Mouse (Mus musculus): ENCODE measurements around the gene Gng7. TPM values are rescaled to one million over a fixed set of nuclear protein-coding genes. Genes with fewer than 3 reads are reported as not detected.

Gene Gng7
- total RNA-seq, 2 experiments from 2014 or later, result 66.6 to 111 TPM

GRCm38 (mm10) chr10:80929299-80930226 is 85.2 kb downstream of the Gng7 start, which contains the start of gene Gadd45b:
Gene Gadd45b, plus strand, starts transcription at chr10:80930073.
- intact Hi-C loops (cut with DNase I), result loop anchor here (2.0 to 5.0 kb wide), 2 partner anchors 31 to 238 kb away; partner anchors contain the start of gene Pias4
- no peak for TF ChIP-seq CTCF (IDR thresholded peaks at IDR 0.05)
- H3K27ac ChIP-seq, result peak within 1 kb of the TSS; percentile 90
- DNase-seq (ENCODE audit: extremely low spot score in 1 of 2, low spot score in 2 of 2), result peak; percentile 97 to 98
- H3K4me3 ChIP-seq, result peak within 1 kb of the TSS; percentile 57

GRCm38 (mm10) chr10:80928586-80929298 is 86.0 kb downstream of the Gng7 start:
- DNase-seq (ENCODE audit: extremely low spot score in 1 of 2, low spot score in 2 of 2), result peak; percentile 92 to 94
- H3K27ac ChIP-seq, result peak overlapping the region; percentile 90
- intact Hi-C loops (cut with DNase I), result loop anchor here (1.0 to 5.0 kb wide), 4 partner anchors 32 to 239 kb away; partner anchors contain the start of gene Pias4
- TF ChIP-seq CTCF (IDR thresholded peaks at IDR 0.05), result peak; percentile 74
- H3K4me3 ChIP-seq, result peak overlapping the region; percentile 49

GRCm38 (mm10) chr10:80925472-80925871 is 89.3 kb downstream of the Gng7 start:
- H3K4me3 ChIP-seq, result no peak overlapping the region
- intact Hi-C loops (cut with DNase I), result loop anchor here (5.0 kb wide), 1 partner anchor 242 kb away; the partner anchor contains the start of gene Pias4
- H3K27ac ChIP-seq, result no peak overlapping the region
- TF ChIP-seq CTCF (IDR thresholded peaks at IDR 0.05), result no peak
- DNase-seq (ENCODE audit: extremely low spot score in 1 of 2, low spot score in 2 of 2), result no peak

- Histone ChIP-seq H3K27ac (no peak overlapping the region), H3K4me3 (peak overlapping the region; percentile 11; the same call in 1 of the 2 replicates)
- intact Hi-C loops (cut with DNase I), result no loop called here
- no peak for TF ChIP-seq CTCF (IDR thresholded peaks at IDR 0.05)
- no peak for DNase-seq (ENCODE audit: extremely low spot score in 1 of 2, low spot score in 2 of 2)
These were observed 92.8 kb downstream of the Gng7 start for GRCm38 (mm10) chr10:80921923-80922322.

GRCm38 (mm10) chr10:80917779-80918434 is 96.8 kb downstream of the Gng7 start, which contains the start of gene Lmnb2:
Gene Lmnb2, minus strand, starts transcription at chr10:80918245.
- DNase-seq (ENCODE audit: extremely low spot score in 1 of 2, low spot score in 2 of 2), result peak; percentile 86
- peak within 1 kb of the TSS; percentile 82 for H3K27ac ChIP-seq
- peak within 1 kb of the TSS; percentile 82 for H3K4me3 ChIP-seq
- no peak; the same call in 1 of the 2 replicates for TF ChIP-seq CTCF (IDR thresholded peaks at IDR 0.05)
- intact Hi-C loops (cut with DNase I), result no loop called here

- Histone ChIP-seq H3K4me3 (peak overlapping the region; percentile 82), H3K27ac (peak overlapping the region; percentile 82)
- DNase-seq (ENCODE audit: extremely low spot score in 1 of 2, low spot score in 2 of 2), result no peak
- TF ChIP-seq CTCF (IDR thresholded peaks at IDR 0.05), result no peak
- intact Hi-C loops (cut with DNase I), result no loop called here
These were observed 97.4 kb downstream of the Gng7 start for GRCm38 (mm10) chr10:80917336-80917778.

GRCm38 (mm10) chr10:80915736-80916135 is 99.0 kb downstream of the Gng7 start:
- no peak for DNase-seq (ENCODE audit: extremely low spot score in 1 of 2, low spot score in 2 of 2)
- intact Hi-C loops (cut with DNase I), result no loop called here
- no peak for TF ChIP-seq CTCF (IDR thresholded peaks at IDR 0.05)

GRCm38 (mm10) chr10:80915260-80915659 is 99.5 kb downstream of the Gng7 start:
- H3K4me3 ChIP-seq, result no peak overlapping the region
- no peak for DNase-seq (ENCODE audit: extremely low spot score in 1 of 2, low spot score in 2 of 2)
- TF ChIP-seq CTCF (IDR thresholded peaks at IDR 0.05), result no peak
- intact Hi-C loops (cut with DNase I), result no loop called here
- H3K27ac ChIP-seq, result no peak overlapping the region

More at GRCm38 (mm10) chr10:80915736-80916135, 99.0 kb downstream of the Gng7 start:
- H3K27ac ChIP-seq, result no peak overlapping the region
- no peak overlapping the region for H3K4me3 ChIP-seq

GRCm38 (mm10) chr10:80914253-80914656 is 100.5 kb downstream of the Gng7 start:
- no peak for TF ChIP-seq CTCF (IDR thresholded peaks at IDR 0.05)
- no peak overlapping the region for H3K4me3 ChIP-seq
- intact Hi-C loops (cut with DNase I), result no loop called here
- no peak for DNase-seq (ENCODE audit: extremely low spot score in 1 of 2, low spot score in 2 of 2)
- H3K27ac ChIP-seq, result no peak overlapping the region

GRCm38 (mm10) chr10:80913364-80914011 is 101.3 kb downstream of the Gng7 start:
- intact Hi-C loops (cut with DNase I), result no loop called here
- Histone ChIP-seq H3K27ac (no peak overlapping the region), H3K4me3 (no peak overlapping the region)
- TF ChIP-seq CTCF (IDR thresholded peaks at IDR 0.05), result no peak
- no peak for DNase-seq (ENCODE audit: extremely low spot score in 1 of 2, low spot score in 2 of 2)

- intact Hi-C loops (cut with DNase I), result no loop called here
- Histone ChIP-seq H3K4me3 (no peak overlapping the region), H3K27ac (no peak overlapping the region)
- DNase-seq (ENCODE audit: extremely low spot score in 1 of 2, low spot score in 2 of 2), result no peak
- TF ChIP-seq CTCF (IDR thresholded peaks at IDR 0.05), result no peak
These were observed 102.9 kb downstream of the Gng7 start for GRCm38 (mm10) chr10:80911891-80912290.
